Mouse (Mus musculus): ENCODE data around the gene Abhd14a. TPM values are rescaled to one million over a fixed set of nuclear protein-coding genes. Genes with fewer than 3 reads are reported as not detected.
A peak's percentile ranks its signal among the peaks of the same experiment; 100 is the strongest.

The Abhd14a gene
- polyA plus RNA-seq, 1 experiment from 2014 or later = 52.8 TPM

DNA sequence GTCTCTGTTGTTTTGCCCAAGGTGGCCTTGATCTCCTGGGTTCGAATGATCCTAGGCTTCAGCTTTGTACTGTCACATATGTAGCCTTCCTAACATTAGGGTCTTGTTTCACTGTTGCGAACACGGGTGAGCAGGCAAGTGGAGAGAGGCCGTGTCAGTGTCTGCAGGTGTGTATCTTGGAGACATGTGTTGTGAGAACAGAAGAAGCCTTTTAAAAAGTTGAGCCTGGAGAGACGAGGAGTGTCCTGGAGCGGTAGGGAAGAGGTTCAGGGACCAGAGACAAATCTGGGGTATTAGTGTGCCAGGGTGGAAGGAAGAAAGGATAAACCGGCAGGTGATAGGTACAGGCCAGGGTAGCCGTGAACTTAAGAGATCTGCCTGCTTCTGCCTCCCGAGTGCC, 30.6 kb upstream of the Abhd14a start:
- H3K4me1 ChIP-seq (replicated peaks; ENCODE audit: control insufficient read depth, insufficient read depth, low read length) = peaks cover 34% of the 10 kb centered on the region
- no peak overlapping the region for H3K27ac ChIP-seq (ENCODE audit: low read length)
- H3K27me3 ChIP-seq (ENCODE audit: control insufficient read depth, insufficient read depth, low read depth, low read length) = no peaks in the 10 kb centered on the region
- peak overlapping the region; percentile 72; the same call in 1 of the 2 replicates for H3K9ac ChIP-seq (ENCODE audit: low read length)
- peak overlapping the region; percentile 91 for H3K4me2 ChIP-seq (ENCODE audit: low read depth, low read length)
- peak overlapping the region; percentile 83 for H3K4me3 ChIP-seq (ENCODE audit: low read length)
- 77% methylated on average over 9 of the region's 9 CpGs for WGBS
- no peaks in the 10 kb centered on the region for H3K9me3 ChIP-seq (ENCODE audit: control insufficient read depth, low read length)
- H3K36me3 ChIP-seq (ENCODE audit: control insufficient read depth, insufficient read depth, low read length) = peaks cover 7% of the 10 kb centered on the region
- no peak for ATAC-seq (ENCODE audit: low read depth)

- Histone ChIP-seq H3K4me1 (replicated peaks; ENCODE audit: control insufficient read depth, insufficient read depth, low read length) (peaks cover 34% of the 10 kb centered on the region), H3K27me3 (ENCODE audit: control insufficient read depth, insufficient read depth, low read depth, low read length) (no peaks in the 10 kb centered on the region), H3K9me3 (ENCODE audit: control insufficient read depth, low read length) (no peaks in the 10 kb centered on the region), H3K9ac (ENCODE audit: low read length) (peak overlapping the region; percentile 72), H3K36me3 (ENCODE audit: control insufficient read depth, insufficient read depth, low read length) (peaks cover 4% of the 10 kb centered on the region; the same call in 1 of the 2 replicates), H3K4me3 (ENCODE audit: low read length) (peak overlapping the region; percentile 83), H3K27ac (ENCODE audit: low read length) (no peak overlapping the region), H3K4me2 (ENCODE audit: low read depth, low read length) (peak overlapping the region; percentile 91)
- WGBS = 1% methylated on average over 16 of the region's 16 CpGs
- no peak for ATAC-seq (ENCODE audit: low read depth)
These were observed 30.2 kb upstream of the Abhd14a start for GRCm38 (mm10) chr9:106477649-106478048.

- peak; percentile 97 for ATAC-seq (ENCODE audit: low read depth)
- Histone ChIP-seq H3K27ac (ENCODE audit: low read length) (peak within 1 kb of the TSS; percentile 86), H3K4me1 (replicated peaks; ENCODE audit: control insufficient read depth, insufficient read depth, low read length) (peaks cover 35% of the 10 kb centered on the region), H3K4me2 (ENCODE audit: low read depth, low read length) (peak within 1 kb of the TSS; percentile 91), H3K36me3 (ENCODE audit: control insufficient read depth, insufficient read depth, low read length) (peaks cover 4% of the 10 kb centered on the region; the same call in 1 of the 2 replicates), H3K9me3 (ENCODE audit: control insufficient read depth, low read length) (no peaks in the 10 kb centered on the region), H3K27me3 (ENCODE audit: control insufficient read depth, insufficient read depth, low read depth, low read length) (no peaks in the 10 kb centered on the region), H3K4me3 (ENCODE audit: low read length) (peak within 1 kb of the TSS; percentile 83), H3K9ac (ENCODE audit: low read length) (peak within 1 kb of the TSS; percentile 72)
- under 1% methylated on average over 41 of the region's 41 CpGs for WGBS
These were observed 29.5 kb upstream of the Abhd14a start, which contains the start of gene Parp3 for GRCm38 (mm10) chr9:106476924-106477484. Gene Parp3 (minus strand): TSS chr9:106476949.

DNA sequence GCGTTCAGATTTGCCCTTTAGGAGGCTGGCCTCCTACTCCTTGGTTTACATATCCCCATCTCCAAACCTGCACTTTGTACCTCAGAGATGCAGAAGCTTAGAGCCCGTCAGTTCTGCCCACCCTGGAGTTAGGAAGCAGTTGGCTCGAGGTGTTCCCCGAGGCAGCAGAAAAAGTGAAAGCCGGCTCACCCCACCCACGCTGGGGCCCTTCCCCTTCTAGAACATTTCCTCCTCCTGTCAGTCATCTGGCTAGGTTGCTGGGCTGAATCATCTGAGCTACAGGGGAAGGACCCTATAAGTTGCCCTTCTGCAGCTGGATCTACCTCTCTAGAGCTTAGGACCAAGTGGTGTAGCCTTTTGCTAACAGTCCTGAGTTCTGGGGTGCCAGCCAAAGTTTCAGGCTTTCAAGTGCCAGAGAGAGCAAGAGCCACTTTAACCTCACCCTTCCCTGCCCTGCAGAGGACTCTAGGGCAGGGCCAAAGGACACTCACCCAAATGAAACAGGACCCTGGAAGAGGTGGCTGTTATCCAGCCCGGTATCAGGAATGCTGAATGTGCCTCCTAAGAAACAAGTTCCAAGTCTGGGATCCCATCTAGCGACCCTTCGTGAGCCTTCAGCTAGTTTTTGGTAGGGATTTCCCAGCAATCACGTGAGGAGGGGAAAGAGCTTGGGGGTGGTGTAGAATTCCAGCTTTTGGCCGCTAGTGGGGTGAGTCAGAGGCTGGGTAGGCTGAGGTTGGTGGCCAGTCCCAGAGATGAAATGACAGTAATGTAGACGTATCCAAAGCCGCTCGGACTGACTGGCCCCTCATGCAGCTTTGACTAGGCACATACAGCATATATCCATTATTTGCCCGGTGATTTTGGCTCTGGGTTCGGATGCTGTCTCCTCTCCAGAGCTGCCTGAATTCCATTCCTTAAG, 28.8 kb upstream of the Abhd14a start:
- 23% methylated on average over 16 of the region's 16 CpGs for WGBS
- Histone ChIP-seq H3K27ac (ENCODE audit: low read length) (peak overlapping the region; percentile 86), H3K27me3 (ENCODE audit: control insufficient read depth, insufficient read depth, low read depth, low read length) (no peaks in the 10 kb centered on the region), H3K36me3 (ENCODE audit: control insufficient read depth, insufficient read depth, low read length) (peaks cover 4% of the 10 kb centered on the region; the same call in 1 of the 2 replicates), H3K4me1 (replicated peaks; ENCODE audit: control insufficient read depth, insufficient read depth, low read length) (peaks cover 40% of the 10 kb centered on the region), H3K9ac (ENCODE audit: low read length) (peak overlapping the region; percentile 58), H3K9me3 (ENCODE audit: control insufficient read depth, low read length) (no peaks in the 10 kb centered on the region), H3K4me3 (ENCODE audit: low read length) (peak overlapping the region; percentile 83), H3K4me2 (ENCODE audit: low read depth, low read length) (peak overlapping the region; percentile 50)
- ATAC-seq (ENCODE audit: low read depth) = peak; percentile 54

- Histone ChIP-seq H3K4me1 (replicated peaks; ENCODE audit: control insufficient read depth, insufficient read depth, low read length) (peaks cover 40% of the 10 kb centered on the region), H3K27ac (ENCODE audit: low read length) (peak within 1 kb of the TSS; percentile 86), H3K36me3 (ENCODE audit: control insufficient read depth, insufficient read depth, low read length) (peaks cover under 1% of the 10 kb centered on the region; the same call in 1 of the 2 replicates), H3K4me2 (ENCODE audit: low read depth, low read length) (peak within 1 kb of the TSS; percentile 50), H3K27me3 (ENCODE audit: control insufficient read depth, insufficient read depth, low read depth, low read length) (no peaks in the 10 kb centered on the region), H3K9me3 (ENCODE audit: control insufficient read depth, low read length) (no peaks in the 10 kb centered on the region), H3K9ac (ENCODE audit: low read length) (peak within 1 kb of the TSS; percentile 58), H3K4me3 (ENCODE audit: low read length) (peak within 1 kb of the TSS; percentile 83)
- ATAC-seq (ENCODE audit: low read depth) = no peak
- WGBS = 85% methylated on average over 10 of the region's 10 CpGs
These were observed 28.2 kb upstream of the Abhd14a start, which contains the start of gene Rrp9 for GRCm38 (mm10) chr9:106475663-106476001. Gene Rrp9 (plus strand): TSS chr9:106475963.

DNA sequence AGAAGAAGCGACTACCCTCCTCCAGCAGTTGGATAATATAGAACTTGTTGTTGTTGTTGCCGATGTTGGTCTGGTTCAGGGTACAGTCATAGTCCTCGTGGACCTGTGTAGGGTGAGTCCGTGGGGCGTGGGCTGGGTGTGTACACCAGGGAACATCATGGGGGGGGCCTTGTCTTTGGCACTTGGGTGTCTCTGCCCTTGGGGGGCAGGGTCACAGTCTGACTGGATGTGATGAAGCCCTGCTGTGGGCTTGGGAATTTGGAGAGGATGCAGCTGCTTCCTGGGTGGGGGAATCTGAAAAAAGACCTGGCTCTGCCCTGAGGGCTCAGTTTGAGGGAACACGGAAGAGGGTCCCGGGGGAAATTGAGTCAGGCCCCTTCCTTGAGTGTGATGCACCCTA, 27.6 kb upstream of the Abhd14a start:
- H3K4me3 ChIP-seq (ENCODE audit: low read length) = no peak overlapping the region
- no peaks in the 10 kb centered on the region for H3K9me3 ChIP-seq (ENCODE audit: control insufficient read depth, low read length)
- peak overlapping the region; percentile 33 for H3K9ac ChIP-seq (ENCODE audit: low read length)
- WGBS = 67% methylated on average over 7 of the region's 7 CpGs
- no peak overlapping the region for H3K4me2 ChIP-seq (ENCODE audit: low read depth, low read length)
- no peak for ATAC-seq (ENCODE audit: low read depth)
- H3K4me1 ChIP-seq (replicated peaks; ENCODE audit: control insufficient read depth, insufficient read depth, low read length) = peaks cover 40% of the 10 kb centered on the region
- H3K27me3 ChIP-seq (ENCODE audit: control insufficient read depth, insufficient read depth, low read depth, low read length) = no peaks in the 10 kb centered on the region
- no peaks in the 10 kb centered on the region for H3K36me3 ChIP-seq (ENCODE audit: control insufficient read depth, insufficient read depth, low read length)
- no peak overlapping the region for H3K27ac ChIP-seq (ENCODE audit: low read length)

DNA sequence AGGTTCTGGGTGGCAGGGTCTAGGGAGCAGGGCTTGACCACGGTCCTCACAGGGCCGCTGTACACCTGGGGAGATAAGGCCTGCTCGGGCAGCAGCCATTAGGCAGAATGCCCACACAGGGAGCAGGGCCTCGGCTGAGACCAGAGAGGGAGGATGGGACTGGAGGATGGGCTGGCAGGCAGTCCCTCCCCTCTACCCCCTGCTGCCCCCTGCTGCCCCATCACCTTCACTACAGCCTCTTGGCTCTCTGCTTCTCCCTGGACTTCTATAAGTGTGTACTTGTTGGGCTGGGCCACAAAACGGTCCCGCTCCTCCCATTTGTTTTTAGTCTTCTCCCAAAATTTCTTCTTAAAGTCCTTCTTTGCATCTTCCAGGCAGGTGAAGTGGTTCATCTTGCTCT, 27.0 kb upstream of the Abhd14a start:
- H3K9ac ChIP-seq (ENCODE audit: low read length) = peak overlapping the region; percentile 33
- no peak overlapping the region for H3K4me3 ChIP-seq (ENCODE audit: low read length)
- peaks cover 40% of the 10 kb centered on the region for H3K4me1 ChIP-seq (replicated peaks; ENCODE audit: control insufficient read depth, insufficient read depth, low read length)
- no peaks in the 10 kb centered on the region for H3K9me3 ChIP-seq (ENCODE audit: control insufficient read depth, low read length)
- H3K27ac ChIP-seq (ENCODE audit: low read length) = no peak overlapping the region
- 2% methylated on average over 6 of the region's 6 CpGs for WGBS
- H3K27me3 ChIP-seq (ENCODE audit: control insufficient read depth, insufficient read depth, low read depth, low read length) = no peaks in the 10 kb centered on the region
- 0 out of 2 replicates have a peak, but pooled peaks have one; percentile 1 for ATAC-seq (ENCODE audit: low read depth)
- no peaks in the 10 kb centered on the region for H3K36me3 ChIP-seq (ENCODE audit: control insufficient read depth, insufficient read depth, low read length)
- H3K4me2 ChIP-seq (ENCODE audit: low read depth, low read length) = no peak overlapping the region

GRCm38 (mm10) chr9:106473753-106474105, 26.3 kb upstream of the Abhd14a start:
- no peak overlapping the region for H3K4me2 ChIP-seq (ENCODE audit: low read depth, low read length)
- no peak for ATAC-seq (ENCODE audit: low read depth)
- 64% methylated on average over 5 of the region's 5 CpGs for WGBS
- H3K4me3 ChIP-seq (ENCODE audit: low read length) = no peak overlapping the region
- H3K4me1 ChIP-seq (replicated peaks; ENCODE audit: control insufficient read depth, insufficient read depth, low read length) = peaks cover 40% of the 10 kb centered on the region
- H3K9ac ChIP-seq (ENCODE audit: low read length) = no peak overlapping the region
- no peaks in the 10 kb centered on the region for H3K27me3 ChIP-seq (ENCODE audit: control insufficient read depth, insufficient read depth, low read depth, low read length)
- no peaks in the 10 kb centered on the region for H3K9me3 ChIP-seq (ENCODE audit: control insufficient read depth, low read length)
- no peak overlapping the region for H3K27ac ChIP-seq (ENCODE audit: low read length)
- H3K36me3 ChIP-seq (ENCODE audit: control insufficient read depth, insufficient read depth, low read length) = no peaks in the 10 kb centered on the region

DNA sequence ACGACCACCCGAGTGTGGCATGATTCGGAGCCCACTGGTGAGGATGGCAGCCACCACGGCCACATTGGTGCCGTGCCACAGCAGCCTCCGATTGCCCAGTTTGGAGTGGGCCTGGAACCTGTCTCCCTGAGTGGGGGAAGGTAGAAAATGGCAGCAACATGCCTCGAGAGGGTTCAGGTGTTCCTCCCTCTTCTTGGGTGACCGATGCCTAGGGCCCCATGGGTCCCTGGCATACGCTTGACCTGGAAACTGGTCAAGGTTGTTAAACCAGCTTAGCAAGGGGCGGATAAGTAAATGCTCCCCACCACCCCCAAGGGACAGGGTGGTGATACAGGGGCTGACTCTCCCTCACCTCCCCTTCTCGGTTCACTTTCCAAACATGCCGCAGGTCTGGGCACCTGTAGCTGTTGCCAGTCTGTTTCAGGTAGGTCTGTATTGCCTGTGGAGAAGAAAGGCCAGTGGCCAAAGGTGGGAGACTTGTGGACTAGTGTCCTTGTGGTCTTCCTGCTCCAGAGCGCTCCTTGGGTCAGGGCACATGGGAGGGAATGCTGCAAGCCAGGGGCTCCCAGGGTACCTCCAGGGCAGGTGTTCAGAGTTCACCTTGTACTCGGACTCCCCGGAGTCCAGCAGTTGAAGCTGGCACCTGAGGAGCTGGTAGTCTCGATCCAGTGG, 25.7 kb upstream of the Abhd14a start:
- H3K27ac ChIP-seq (ENCODE audit: low read length) = no peak overlapping the region

More for the DNA sequence above, 25.7 kb upstream of the Abhd14a start:
- 71% methylated on average over 16 of the region's 16 CpGs for WGBS
- H3K9ac ChIP-seq (ENCODE audit: low read length) = no peak overlapping the region
- H3K27me3 ChIP-seq (ENCODE audit: control insufficient read depth, insufficient read depth, low read depth, low read length) = no peaks in the 10 kb centered on the region
- no peak for ATAC-seq (ENCODE audit: low read depth)
- no peaks in the 10 kb centered on the region for H3K9me3 ChIP-seq (ENCODE audit: control insufficient read depth, low read length)
- no peak overlapping the region for H3K4me3 ChIP-seq (ENCODE audit: low read length)
- H3K4me1 ChIP-seq (replicated peaks; ENCODE audit: control insufficient read depth, insufficient read depth, low read length) = peaks cover 38% of the 10 kb centered on the region
- no peak overlapping the region for H3K4me2 ChIP-seq (ENCODE audit: low read depth, low read length)
- H3K36me3 ChIP-seq (ENCODE audit: control insufficient read depth, insufficient read depth, low read length) = no peaks in the 10 kb centered on the region
